Mouse (Mus musculus) embryonic facial prominence, embryonic 11.5 days (tissue): Measurements from ENCODE around the gene Krt87. TPM values are rescaled to one million over a fixed set of nuclear protein-coding genes. Genes with fewer than 3 reads are reported as not detected.

ENCODE experiments used
- ATAC-seq: fragments of 200-750 bp; cut with Nextera tagmentation; replicated peaks from 2 replicates; pipeline ENCODE4 v1.8.0; 2017; ENCODE audit warnings: low read depth; ENCODE audit not compliant: insufficient number of reproducible peaks, low FRiP score, low TSS enrichment
- DNase-seq: peaks from one replicate; pipeline ENCODE4 v3.0.0-alpha.2; 2015; ENCODE audit warnings: low spot score
- H3K27ac ChIP-seq: fragments of 300-500 bp; sonication (generic); replicated peaks from 2 replicates; pipeline ENCODE4 v1.5.1; 2014; ENCODE audit warnings: mild to moderate bottlenecking, low read depth, low read length, control low read depth
- H3K27me3 ChIP-seq: fragments of 300-500 bp; sonication (generic); 2 replicates; pipeline ENCODE4 v1.6.1; 2014; ENCODE audit warnings: mild to moderate bottlenecking, low read length, moderate library complexity, mixed read lengths; ENCODE audit not compliant: control insufficient read depth, insufficient read depth
- H3K36me3 ChIP-seq: fragments of 300-500 bp; sonication (generic); replicated peaks from 2 replicates; pipeline ENCODE4 v1.6.1; 2014; ENCODE audit warnings: low read depth, mild to moderate bottlenecking, low read length, moderate library complexity, mixed read lengths; ENCODE audit not compliant: control insufficient read depth, insufficient read depth
- H3K4me1 ChIP-seq: fragments of 300-500 bp; sonication (generic); 2 replicates; pipeline ENCODE4 v1.6.1; 2014; ENCODE audit warnings: low read length, mixed read lengths; ENCODE audit not compliant: control insufficient read depth, insufficient read depth
- H3K4me2 ChIP-seq: fragments of 300-500 bp; sonication (generic); 2 replicates; pipeline ENCODE4 v1.6.1; 2014; ENCODE audit warnings: low read depth, mild to moderate bottlenecking, control low read depth, low read length, moderate library complexity
- H3K4me3 ChIP-seq: fragments of 300-500 bp; sonication (generic); 2 replicates; pipeline ENCODE4 v1.5.1; 2014; ENCODE audit warnings: low read depth, low read length, control low read depth
- H3K9ac ChIP-seq: fragments of 300-500 bp; sonication (generic); replicated peaks from 2 replicates; pipeline ENCODE4 v1.6.1; 2014; ENCODE audit warnings: mild to moderate bottlenecking, control low read depth, low read length
- H3K9me3 ChIP-seq: fragments of 300-500 bp; sonication (generic); replicated peaks from 2 replicates; pipeline ENCODE4 v1.6.1; 2016; ENCODE audit warnings: mild to moderate bottlenecking, low read length, inconsistent platforms, mixed read lengths; ENCODE audit not compliant: control insufficient read depth
- WGBS: fragments of 180-500 bp; shearing (Covaris S2); extraction: QIAGEN DNeasy Blood & Tissue Kit; methylation state at CpG from one replicate; pipeline ENCODE4 v1.1.7; 2014; 5-methylcytosine and 5-hydroxymethylcytosine counted together
- polyA plus RNA-seq: library from polyadenylated mRNA; unstranded; fragments of >200 nt; fragmentation: Nextera tagmentation; extraction: Ambion mirVana; gene quantifications from 2 replicates; pipeline ENCODE4 v1.2.1, GENCODE M21; 2014

The Krt87 gene
- polyA plus RNA-seq, 1 experiment from 2014 or later = 0.27 TPM

- no peaks in the 10 kb centered on the region for H3K4me1 ChIP-seq
- WGBS = 54% methylated on average over 7 of the region's 7 CpGs
- no peak for ATAC-seq
- no peak overlapping the region for H3K27ac ChIP-seq
- H3K4me2 ChIP-seq = no peak overlapping the region
- no peak for DNase-seq
- H3K27me3 ChIP-seq = no peaks in the 10 kb centered on the region
- no peak overlapping the region for H3K9ac ChIP-seq
- H3K36me3 ChIP-seq = no peaks in the 10 kb centered on the region
- H3K9me3 ChIP-seq = no peaks in the 10 kb centered on the region
- H3K4me3 ChIP-seq = no peak overlapping the region
These were observed 43.7 kb downstream of the Krt87 start for GRCm38 (mm10) chr15:101394908-101395307.

GRCm38 (mm10) chr15:101392251-101392650 lies 46.4 kb downstream of the Krt87 start:
- Histone ChIP-seq H3K27me3 (no peaks in the 10 kb centered on the region), H3K36me3 (no peaks in the 10 kb centered on the region), H3K27ac (no peak overlapping the region), H3K9ac (no peak overlapping the region), H3K4me2 (no peak overlapping the region), H3K4me1 (no peaks in the 10 kb centered on the region), H3K9me3 (no peaks in the 10 kb centered on the region), H3K4me3 (no peak overlapping the region)
- no peak for ATAC-seq
- 86% methylated on average over 5 of the region's 5 CpGs for WGBS
- DNase-seq = no peak

GRCm38 (mm10) chr15:101390203-101390602 lies 48.4 kb downstream of the Krt87 start:
- no peak overlapping the region for H3K4me3 ChIP-seq
- H3K27ac ChIP-seq = no peak overlapping the region
- H3K9me3 ChIP-seq = no peaks in the 10 kb centered on the region
- ATAC-seq (no peak), DNase-seq (no peak)
- 87% methylated on average over 5 of the region's 5 CpGs for WGBS
- no peaks in the 10 kb centered on the region for H3K4me1 ChIP-seq
- H3K27me3 ChIP-seq = no peaks in the 10 kb centered on the region
- no peak overlapping the region for H3K4me2 ChIP-seq
- no peaks in the 10 kb centered on the region for H3K36me3 ChIP-seq
- no peak overlapping the region for H3K9ac ChIP-seq

- ATAC-seq = no peak
- no peak for DNase-seq
- WGBS = 53% methylated on average over 5 of the region's 5 CpGs
- Histone ChIP-seq H3K9me3 (no peaks in the 10 kb centered on the region), H3K27ac (no peak overlapping the region), H3K4me1 (no peaks in the 10 kb centered on the region), H3K27me3 (no peaks in the 10 kb centered on the region), H3K4me3 (no peak overlapping the region), H3K4me2 (no peak overlapping the region), H3K9ac (no peak overlapping the region), H3K36me3 (no peaks in the 10 kb centered on the region)
These were observed 50.5 kb downstream of the Krt87 start for GRCm38 (mm10) chr15:101388034-101388541.

GRCm38 (mm10) chr15:101387176-101387575 lies 51.4 kb downstream of the Krt87 start:
- WGBS = 62% methylated on average over 3 of the region's 3 CpGs
- H3K27ac ChIP-seq = no peak overlapping the region
- no peaks in the 10 kb centered on the region for H3K27me3 ChIP-seq
- no peaks in the 10 kb centered on the region for H3K4me1 ChIP-seq
- no peaks in the 10 kb centered on the region for H3K9me3 ChIP-seq
- H3K4me2 ChIP-seq = no peak overlapping the region
- H3K36me3 ChIP-seq = no peaks in the 10 kb centered on the region
- H3K4me3 ChIP-seq = no peak overlapping the region
- ATAC-seq (no peak), DNase-seq (no peak)
- H3K9ac ChIP-seq = no peak overlapping the region

- Histone ChIP-seq H3K9ac (no peak overlapping the region), H3K27me3 (no peaks in the 10 kb centered on the region), H3K4me3 (no peak overlapping the region), H3K4me2 (no peak overlapping the region), H3K36me3 (no peaks in the 10 kb centered on the region), H3K27ac (no peak overlapping the region), H3K9me3 (no peaks in the 10 kb centered on the region), H3K4me1 (no peaks in the 10 kb centered on the region)
- no peak for ATAC-seq
- DNase-seq = no peak
- 86% methylated on average over 6 of the region's 6 CpGs for WGBS
These were observed 53.5 kb downstream of the Krt87 start for GRCm38 (mm10) chr15:101385064-101385463.

- Histone ChIP-seq H3K27me3 (no peaks in the 10 kb centered on the region), H3K27ac (no peak overlapping the region), H3K9me3 (no peaks in the 10 kb centered on the region), H3K36me3 (no peaks in the 10 kb centered on the region), H3K4me2 (no peak overlapping the region), H3K4me1 (no peaks in the 10 kb centered on the region), H3K9ac (no peak overlapping the region), H3K4me3 (no peak overlapping the region)
- WGBS = 80% methylated on average over 7 of the region's 7 CpGs
- DNase-seq (no peak), ATAC-seq (no peak)
These were observed 54.0 kb downstream of the Krt87 start for GRCm38 (mm10) chr15:101384610-101385009.

GRCm38 (mm10) chr15:101382811-101383210 lies 55.8 kb downstream of the Krt87 start:
- Histone ChIP-seq H3K4me2 (no peak overlapping the region), H3K36me3 (no peaks in the 10 kb centered on the region), H3K9ac (no peak overlapping the region), H3K27me3 (no peaks in the 10 kb centered on the region), H3K27ac (no peak overlapping the region), H3K4me1 (no peaks in the 10 kb centered on the region), H3K9me3 (no peaks in the 10 kb centered on the region), H3K4me3 (no peak overlapping the region)
- no peak for ATAC-seq
- 63% methylated on average over 11 of the region's 11 CpGs for WGBS
- DNase-seq = no peak
